Mouse (Mus musculus): ENCODE data around the gene Gnptg. TPM values are rescaled to one million over a fixed set of nuclear protein-coding genes. Genes with fewer than 3 reads are reported as not detected.
A peak's percentile ranks its signal among the peaks of the same experiment; 100 is the strongest.

The Gnptg gene
- polyA plus RNA-seq, 1 experiment from 2014 or later, result 41.5 TPM

- Histone ChIP-seq H3K27me3 (ENCODE audit: control insufficient read depth, insufficient read depth, low read length) (no peaks in the 10 kb centered on the region), H3K4me1 (ENCODE audit: control insufficient read depth, insufficient read depth, low read length) (no peaks in the 10 kb centered on the region), H3K4me2 (replicated peaks; ENCODE audit: low read depth, low read length) (no peak overlapping the region), H3K9ac (ENCODE audit: low read depth, low read length) (no peak overlapping the region), H3K36me3 (ENCODE audit: control insufficient read depth, insufficient read depth, low read length) (peaks cover 78% of the 10 kb centered on the region), H3K9me3 (ENCODE audit: control insufficient read depth, low read length) (no peaks in the 10 kb centered on the region), H3K27ac (ENCODE audit: low read depth, low read length) (no peak overlapping the region), H3K4me3 (ENCODE audit: low read length) (no peak overlapping the region)
- ATAC-seq (ENCODE audit: low FRiP score, low TSS enrichment), result no peak
- WGBS, result 89% methylated on average over 4 of the region's 4 CpGs
These were observed 28.2 kb downstream of the Gnptg start for GRCm38 (mm10) chr17:25211705-25212104.

DNA sequence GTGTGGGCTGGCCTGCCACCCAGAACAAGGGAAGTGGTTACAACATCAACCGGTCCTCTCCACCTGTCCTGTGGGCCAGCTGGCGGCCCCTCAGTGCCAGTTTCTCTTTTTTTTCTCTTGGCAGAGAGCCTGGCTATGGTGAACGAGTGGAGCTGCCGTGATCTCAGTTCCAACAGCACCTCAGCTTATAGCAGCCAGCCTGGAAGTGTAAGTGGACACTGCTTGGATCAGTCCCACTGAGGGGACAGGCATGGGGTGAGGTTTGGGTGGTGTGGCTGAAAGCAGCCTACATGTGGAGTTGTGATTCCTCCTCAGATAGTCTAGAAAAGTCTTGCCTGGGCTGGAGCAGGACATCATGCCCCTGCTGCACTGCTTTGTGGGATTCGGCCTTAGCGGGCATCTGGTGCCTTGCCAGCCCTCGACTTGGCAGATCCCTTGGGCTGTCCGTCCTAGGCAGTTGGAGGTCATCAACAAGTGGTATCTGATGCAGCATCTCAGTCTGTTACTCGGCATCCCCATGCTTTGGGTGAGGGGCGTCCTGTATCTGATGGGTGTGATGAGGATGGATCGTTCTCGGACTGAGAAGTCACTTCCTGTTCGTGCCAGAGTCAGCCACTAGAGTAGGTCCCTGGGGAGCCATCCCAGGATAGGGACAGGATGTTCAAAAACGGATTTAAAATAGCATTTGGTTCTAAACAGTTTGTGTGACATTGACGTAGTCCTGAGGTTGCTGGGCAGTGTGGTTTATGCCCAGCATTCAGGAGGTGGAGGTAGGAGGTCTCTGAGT lies 29.1 kb downstream of the Gnptg start:
- no peaks in the 10 kb centered on the region for H3K4me1 ChIP-seq (ENCODE audit: control insufficient read depth, insufficient read depth, low read length)
- H3K27ac ChIP-seq (ENCODE audit: low read depth, low read length), result no peak overlapping the region
- no peak overlapping the region for H3K4me3 ChIP-seq (ENCODE audit: low read length)
- H3K4me2 ChIP-seq (replicated peaks; ENCODE audit: low read depth, low read length), result no peak overlapping the region
- no peaks in the 10 kb centered on the region for H3K9me3 ChIP-seq (ENCODE audit: control insufficient read depth, low read length)
- no peak for ATAC-seq (ENCODE audit: low FRiP score, low TSS enrichment)
- H3K9ac ChIP-seq (ENCODE audit: low read depth, low read length), result no peak overlapping the region
- H3K36me3 ChIP-seq (ENCODE audit: control insufficient read depth, insufficient read depth, low read length), result peaks cover 77% of the 10 kb centered on the region
- WGBS, result 86% methylated on average over 15 of the region's 15 CpGs
- no peaks in the 10 kb centered on the region for H3K27me3 ChIP-seq (ENCODE audit: control insufficient read depth, insufficient read depth, low read length)

GRCm38 (mm10) chr17:25210006-25210405 lies 29.9 kb downstream of the Gnptg start:
- Histone ChIP-seq H3K4me1 (ENCODE audit: control insufficient read depth, insufficient read depth, low read length) (no peaks in the 10 kb centered on the region), H3K27ac (ENCODE audit: low read depth, low read length) (no peak overlapping the region), H3K4me3 (ENCODE audit: low read length) (no peak overlapping the region), H3K9ac (ENCODE audit: low read depth, low read length) (no peak overlapping the region), H3K4me2 (replicated peaks; ENCODE audit: low read depth, low read length) (no peak overlapping the region), H3K9me3 (ENCODE audit: control insufficient read depth, low read length) (no peaks in the 10 kb centered on the region), H3K27me3 (ENCODE audit: control insufficient read depth, insufficient read depth, low read length) (no peaks in the 10 kb centered on the region), H3K36me3 (ENCODE audit: control insufficient read depth, insufficient read depth, low read length) (peaks cover 77% of the 10 kb centered on the region)
- 87% methylated on average over 4 of the region's 4 CpGs for WGBS
- no peak for ATAC-seq (ENCODE audit: low FRiP score, low TSS enrichment)

DNA sequence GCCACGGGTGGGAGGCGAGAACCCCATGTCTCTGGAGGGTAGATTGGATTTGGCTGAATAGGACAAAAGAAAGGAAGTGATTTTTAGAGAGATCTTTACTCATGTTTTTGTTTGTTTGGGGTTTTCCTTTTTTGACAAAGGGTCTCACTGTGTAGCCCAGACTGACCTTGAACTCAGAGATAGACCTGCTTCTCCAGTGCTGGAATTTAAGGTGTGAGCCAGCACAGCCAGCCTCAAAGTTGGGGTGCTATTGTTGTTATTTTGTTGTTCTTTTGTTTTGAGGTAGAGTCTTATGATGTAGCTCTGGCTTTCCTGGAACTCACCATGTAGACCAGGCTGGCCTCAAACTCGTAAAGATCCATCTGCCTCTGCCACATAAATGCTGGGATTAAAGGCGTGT lies 37.5 kb downstream of the Gnptg start:
- H3K9ac ChIP-seq (ENCODE audit: low read depth, low read length), result no peak overlapping the region
- H3K36me3 ChIP-seq (ENCODE audit: control insufficient read depth, insufficient read depth, low read length), result peaks cover 50% of the 10 kb centered on the region
- 89% methylated on average over 4 of the region's 4 CpGs for WGBS
- no peak overlapping the region for H3K4me2 ChIP-seq (replicated peaks; ENCODE audit: low read depth, low read length)
- no peak overlapping the region for H3K4me3 ChIP-seq (ENCODE audit: low read length)
- no peaks in the 10 kb centered on the region for H3K27me3 ChIP-seq (ENCODE audit: control insufficient read depth, insufficient read depth, low read length)
- no peaks in the 10 kb centered on the region for H3K9me3 ChIP-seq (ENCODE audit: control insufficient read depth, low read length)
- ATAC-seq (ENCODE audit: low FRiP score, low TSS enrichment), result no peak
- H3K4me1 ChIP-seq (ENCODE audit: control insufficient read depth, insufficient read depth, low read length), result no peaks in the 10 kb centered on the region
- no peak overlapping the region for H3K27ac ChIP-seq (ENCODE audit: low read depth, low read length)

DNA sequence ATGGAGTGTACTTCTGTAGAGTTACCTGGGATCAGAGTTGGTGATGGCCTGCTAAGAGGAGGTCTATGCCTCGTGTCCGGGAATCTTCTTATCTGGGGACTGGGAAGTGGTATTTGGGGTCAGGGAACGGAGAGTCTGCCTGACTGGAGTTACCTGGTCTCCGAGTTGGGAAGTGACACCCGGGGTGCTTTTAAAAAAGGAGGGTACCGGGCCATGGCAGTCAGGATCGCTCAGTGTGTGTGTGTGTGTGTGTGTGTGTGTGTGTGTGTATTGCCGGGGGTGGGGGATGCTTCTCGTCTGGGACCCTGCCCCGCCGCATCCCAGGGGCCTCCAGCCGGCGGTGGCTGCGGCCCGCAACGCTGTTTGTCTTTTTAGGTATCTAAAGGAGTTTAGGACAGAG lies 50.8 kb downstream of the Gnptg start:
- H3K4me1 ChIP-seq (ENCODE audit: control insufficient read depth, insufficient read depth, low read length), result peaks cover 22% of the 10 kb centered on the region; the same call in 1 of the 2 replicates
- H3K36me3 ChIP-seq (ENCODE audit: control insufficient read depth, insufficient read depth, low read length), result peaks cover 11% of the 10 kb centered on the region
- H3K4me3 ChIP-seq (ENCODE audit: low read length), result peak overlapping the region; percentile 64
- no peaks in the 10 kb centered on the region for H3K27me3 ChIP-seq (ENCODE audit: control insufficient read depth, insufficient read depth, low read length)
- WGBS, result 2% methylated on average over 16 of the region's 16 CpGs
- no peak overlapping the region for H3K27ac ChIP-seq (ENCODE audit: low read depth, low read length)
- no peak for ATAC-seq (ENCODE audit: low FRiP score, low TSS enrichment)
- H3K9me3 ChIP-seq (ENCODE audit: control insufficient read depth, low read length), result no peaks in the 10 kb centered on the region
- peak overlapping the region; percentile 65 for H3K4me2 ChIP-seq (replicated peaks; ENCODE audit: low read depth, low read length)
- H3K9ac ChIP-seq (ENCODE audit: low read depth, low read length), result peak overlapping the region; percentile 81

- Histone ChIP-seq H3K27me3 (ENCODE audit: control insufficient read depth, insufficient read depth, low read length) (no peaks in the 10 kb centered on the region), H3K9me3 (ENCODE audit: control insufficient read depth, low read length) (no peaks in the 10 kb centered on the region), H3K27ac (ENCODE audit: low read depth, low read length) (peak within 1 kb of the TSS; percentile 45), H3K36me3 (ENCODE audit: control insufficient read depth, insufficient read depth, low read length) (peaks cover 11% of the 10 kb centered on the region), H3K4me3 (ENCODE audit: low read length) (peak within 1 kb of the TSS; percentile 64), H3K4me2 (replicated peaks; ENCODE audit: low read depth, low read length) (peak within 1 kb of the TSS; percentile 65), H3K9ac (ENCODE audit: low read depth, low read length) (peak within 1 kb of the TSS; percentile 81), H3K4me1 (ENCODE audit: control insufficient read depth, insufficient read depth, low read length) (peaks cover 26% of the 10 kb centered on the region)
- peak; percentile 56 for ATAC-seq (ENCODE audit: low FRiP score, low TSS enrichment)
- under 1% methylated on average over 88 of the region's 104 CpGs for WGBS
These were observed 51.5 kb downstream of the Gnptg start, which contains the start of gene Unkl for GRCm38 (mm10) chr17:25188150-25189031. Gene Unkl (plus strand): TSS chr17:25188397.

GRCm38 (mm10) chr17:25187784-25188149 lies 52.2 kb downstream of the Gnptg start:
- ATAC-seq (ENCODE audit: low FRiP score, low TSS enrichment), result no peak
- H3K36me3 ChIP-seq (ENCODE audit: control insufficient read depth, insufficient read depth, low read length), result peaks cover 11% of the 10 kb centered on the region
- H3K4me1 ChIP-seq (ENCODE audit: control insufficient read depth, insufficient read depth, low read length), result peaks cover 28% of the 10 kb centered on the region
- WGBS, result 6% methylated on average over 11 of the region's 11 CpGs
- H3K4me3 ChIP-seq (ENCODE audit: low read length), result peak overlapping the region; percentile 64
- peak overlapping the region; percentile 65 for H3K4me2 ChIP-seq (replicated peaks; ENCODE audit: low read depth, low read length)
- no peaks in the 10 kb centered on the region for H3K9me3 ChIP-seq (ENCODE audit: control insufficient read depth, low read length)
- H3K9ac ChIP-seq (ENCODE audit: low read depth, low read length), result peak overlapping the region; percentile 81
- peak overlapping the region; percentile 45 for H3K27ac ChIP-seq (ENCODE audit: low read depth, low read length)
- H3K27me3 ChIP-seq (ENCODE audit: control insufficient read depth, insufficient read depth, low read length), result no peaks in the 10 kb centered on the region

DNA sequence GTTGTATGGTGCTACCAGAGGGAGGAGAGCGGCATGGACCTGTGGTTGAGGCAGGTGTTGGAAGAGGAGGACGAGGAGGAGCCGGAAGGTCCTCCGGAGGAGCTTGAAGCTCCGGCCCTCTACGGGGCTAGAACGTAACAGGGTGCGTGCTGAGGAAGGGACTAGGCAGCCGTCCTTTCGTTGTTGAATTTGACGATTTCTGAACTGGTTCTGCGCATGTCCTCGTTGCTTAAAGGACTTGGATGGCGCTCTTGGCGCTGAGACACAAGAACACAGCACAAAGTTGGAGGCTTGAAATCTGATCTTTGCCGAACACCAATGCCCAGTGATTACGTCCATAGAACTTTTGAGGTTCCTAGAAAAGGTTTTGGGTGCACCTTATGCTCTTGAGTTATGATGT lies 55.0 kb downstream of the Gnptg start:
- peak overlapping the region; percentile 94 for H3K9ac ChIP-seq (ENCODE audit: low read depth, low read length)
- H3K27ac ChIP-seq (ENCODE audit: low read depth, low read length), result peak overlapping the region; percentile 95; the same call in 1 of the 2 replicates
- H3K4me3 ChIP-seq (ENCODE audit: low read length), result peak overlapping the region; percentile 99
- WGBS, result 8% methylated on average over 17 of the region's 17 CpGs
- no peaks in the 10 kb centered on the region for H3K27me3 ChIP-seq (ENCODE audit: control insufficient read depth, insufficient read depth, low read length)
- ATAC-seq (ENCODE audit: low FRiP score, low TSS enrichment), result no peak
- H3K36me3 ChIP-seq (ENCODE audit: control insufficient read depth, insufficient read depth, low read length), result peaks cover 6% of the 10 kb centered on the region; the same call in 1 of the 2 replicates
- H3K4me2 ChIP-seq (replicated peaks; ENCODE audit: low read depth, low read length), result peak overlapping the region; percentile 85
- H3K9me3 ChIP-seq (ENCODE audit: control insufficient read depth, low read length), result no peaks in the 10 kb centered on the region
- H3K4me1 ChIP-seq (ENCODE audit: control insufficient read depth, insufficient read depth, low read length), result peaks cover 27% of the 10 kb centered on the region

Data from kidney, embryonic 14.5 days (tissue).